10 mouse cellular contexts compared by ENCODE assay signal in genomic region chr5:113606961-113607785, GRCm38 (mm10). TPM values are rescaled to one million over a fixed set of nuclear protein-coding genes. Genes with fewer than 3 reads are reported as not detected.
DNase-seq lines count a peak whose midpoint lies in the region; ATAC-seq and TF ChIP-seq lines count a peak whose summit lies in the region.
"Had no signal": no experiment of that assay in that cellular context is flagged by ENCODE, and none has a peak within 500 bp of the region (broad histone marks: within the 10 kb centered on the region; RNA-seq: fewer than 3 reads in every experiment).

No protein-coding gene starts in this region.

- no peak overlapping the region for H3K4me3 ChIP-seq in kidney, embryonic 16.5 days (ENCODE audit: low read length)
- H3K4me3 ChIP-seq in ES-Bruce4 (ENCODE audit: low read depth, low read length): peak overlapping the region; percentile 45
- no peak overlapping the region for H3K4me3 ChIP-seq in embryonic facial prominence, embryonic 14.5 days (ENCODE audit: low read depth, low read length)
- H3K4me3 ChIP-seq in intestine, postnatal 0 days (ENCODE audit: low read depth, low read length): no peak overlapping the region
- no peak overlapping the region for H3K4me3 ChIP-seq in liver, embryonic 12.5 days
- H3K4me3 ChIP-seq: forebrain, embryonic 12.5 days had no signal

- H3K9ac ChIP-seq in kidney, embryonic 16.5 days (replicated peaks; ENCODE audit: low read length): no peak overlapping the region
- H3K9ac ChIP-seq in ES-Bruce4 (ENCODE audit: low read depth, poor library complexity, severe bottlenecking): no peak overlapping the region
- no peak overlapping the region for H3K9ac ChIP-seq in embryonic facial prominence, embryonic 14.5 days (ENCODE audit: low read depth, low read length)
- H3K9ac ChIP-seq in intestine, postnatal 0 days (ENCODE audit: low read depth, low read length): no peak overlapping the region
- no peak overlapping the region for H3K9ac ChIP-seq in liver, embryonic 12.5 days
- H3K9ac ChIP-seq: forebrain, embryonic 12.5 days; liver, postnatal 0 days had no signal

- TF ChIP-seq CTCF in ES-Bruce4 (IDR thresholded peaks at IDR 0.05; ENCODE audit: low read depth, low read length): peak; percentile 17
- peak; percentile 27; the same call in 1 of the 2 replicates for TF ChIP-seq CTCF in intestine, postnatal 0 days (IDR thresholded peaks at IDR 0.05; ENCODE audit: low read depth)

- H3K9me3 ChIP-seq in kidney, embryonic 16.5 days (ENCODE audit: low read length): no peaks in the 10 kb centered on the region
- no peaks in the 10 kb centered on the region for H3K9me3 ChIP-seq in ES-Bruce4 (replicated peaks; ENCODE audit: control insufficient read depth, insufficient read depth, low read length, poor library complexity, severe bottlenecking)
- no peaks in the 10 kb centered on the region for H3K9me3 ChIP-seq in embryonic facial prominence, embryonic 14.5 days (ENCODE audit: control insufficient read depth, low read length)
- no peaks in the 10 kb centered on the region for H3K9me3 ChIP-seq in intestine, postnatal 0 days (ENCODE audit: control insufficient read depth)
- no peaks in the 10 kb centered on the region for H3K9me3 ChIP-seq in liver, embryonic 12.5 days (replicated peaks)
- H3K9me3 ChIP-seq: forebrain, embryonic 12.5 days had no signal

- WGBS in kidney, embryonic 16.5 days: 73% methylated on average over 8 of the region's 8 CpGs
- 73% methylated on average over 8 of the region's 8 CpGs for WGBS in embryonic facial prominence, embryonic 14.5 days
- WGBS in intestine, postnatal 0 days: 75% methylated on average over 8 of the region's 8 CpGs
- 37% methylated on average over 8 of the region's 8 CpGs for WGBS in liver, embryonic 12.5 days (ENCODE audit: insufficient replicate concordance)

- DNase-seq in kidney, adult 8-10 months: no peak
- DNase-seq in embryonic facial prominence, embryonic 14.5 days (ENCODE audit: low spot score): peak; percentile 44
- no peak for DNase-seq in right cerebral cortex, postnatal 25 days
- DNase-seq in adipocyte (ENCODE audit: low spot score): no peak
- DNase-seq: liver, postnatal 0 days had no signal

- peaks cover 16% of the 10 kb centered on the region for H3K4me1 ChIP-seq in kidney, embryonic 16.5 days (ENCODE audit: insufficient read depth, low read length)
- H3K4me1 ChIP-seq in ES-Bruce4 (ENCODE audit: control insufficient read depth, insufficient read depth, low read length): peaks cover 7% of the 10 kb centered on the region
- peaks cover 13% of the 10 kb centered on the region; the same call in 1 of the 2 replicates for H3K4me1 ChIP-seq in embryonic facial prominence, embryonic 14.5 days (ENCODE audit: control insufficient read depth, insufficient read depth, low read length)
- no peaks in the 10 kb centered on the region for H3K4me1 ChIP-seq in intestine, postnatal 0 days (replicated peaks; ENCODE audit: control insufficient read depth, insufficient read depth, low read length)
- no peaks in the 10 kb centered on the region for H3K4me1 ChIP-seq in liver, embryonic 12.5 days

- H3K36me3 ChIP-seq in kidney, embryonic 16.5 days (ENCODE audit: insufficient read depth, low read length): no peaks in the 10 kb centered on the region
- no peaks in the 10 kb centered on the region for H3K36me3 ChIP-seq in ES-Bruce4 (ENCODE audit: control insufficient read depth, insufficient read depth, low read length, poor library complexity, severe bottlenecking)
- no peaks in the 10 kb centered on the region for H3K36me3 ChIP-seq in embryonic facial prominence, embryonic 14.5 days (ENCODE audit: control insufficient read depth, insufficient read depth, low read length)
- no peaks in the 10 kb centered on the region for H3K36me3 ChIP-seq in intestine, postnatal 0 days (ENCODE audit: control insufficient read depth, insufficient read depth)
- no peaks in the 10 kb centered on the region for H3K36me3 ChIP-seq in liver, embryonic 12.5 days
- H3K36me3 ChIP-seq: forebrain, embryonic 12.5 days had no signal

- no peak for ATAC-seq in kidney, embryonic 16.5 days (ENCODE audit: low FRiP score, low TSS enrichment)
- ATAC-seq in embryonic facial prominence, embryonic 14.5 days (ENCODE audit: low read depth): no peak
- no peak for ATAC-seq in intestine, postnatal 0 days
- ATAC-seq in liver, embryonic 12.5 days: no peak
- ATAC-seq: liver, postnatal 0 days had no signal

- no peak for TF ChIP-seq EP300 in ES-Bruce4 (IDR thresholded peaks at IDR 0.05; ENCODE audit: insufficient read depth, low read depth, low read length)

- no peak overlapping the region for H3K4me2 ChIP-seq in kidney, embryonic 16.5 days (replicated peaks; ENCODE audit: low read depth, low read length)
- H3K4me2 ChIP-seq in embryonic facial prominence, embryonic 14.5 days (ENCODE audit: low read depth, low read length): no peak overlapping the region
- no peak overlapping the region for H3K4me2 ChIP-seq in intestine, postnatal 0 days (replicated peaks; ENCODE audit: low read depth)
- H3K4me2 ChIP-seq in liver, embryonic 12.5 days: no peak overlapping the region
- H3K4me2 ChIP-seq: forebrain, embryonic 12.5 days had no signal

- H3K27me3 ChIP-seq in kidney, embryonic 16.5 days (ENCODE audit: insufficient read depth, low read length): no peaks in the 10 kb centered on the region
- H3K27me3 ChIP-seq in ES-Bruce4 (ENCODE audit: control insufficient read depth, insufficient read depth, low read length, poor library complexity, severe bottlenecking): no peaks in the 10 kb centered on the region
- H3K27me3 ChIP-seq in embryonic facial prominence, embryonic 14.5 days (replicated peaks; ENCODE audit: control insufficient read depth, insufficient read depth, low read length): no peaks in the 10 kb centered on the region
- no peaks in the 10 kb centered on the region for H3K27me3 ChIP-seq in intestine, postnatal 0 days (replicated peaks; ENCODE audit: control insufficient read depth, insufficient read depth, low read length)
- H3K27me3 ChIP-seq in liver, embryonic 12.5 days (replicated peaks): peaks cover 8% of the 10 kb centered on the region; the same call in 1 of the 2 replicates

- no peak for TF ChIP-seq POLR2A in ES-Bruce4 (IDR thresholded peaks at IDR 0.05; ENCODE audit: insufficient read depth, low read length)

- H3K27ac ChIP-seq in kidney, embryonic 16.5 days (ENCODE audit: low read length): peak overlapping the region; percentile 74
- H3K27ac ChIP-seq in ES-Bruce4 (ENCODE audit: insufficient read depth, low read length): no peak overlapping the region
- H3K27ac ChIP-seq in embryonic facial prominence, embryonic 14.5 days (replicated peaks; ENCODE audit: low read depth, low read length): peak overlapping the region; percentile 55
- no peak overlapping the region; the same call in 1 of the 2 replicates for H3K27ac ChIP-seq in intestine, postnatal 0 days (ENCODE audit: low read depth, low read length)
- no peak overlapping the region for H3K27ac ChIP-seq in liver, embryonic 12.5 days

RNA-seq across cellular contexts. Expression of gene Cmklr1, which starts 43.1 kb away (rescaled TPM):
- 4.4 and 6.5 TPM in 2 replicates for polyA plus RNA-seq in kidney, embryonic 16.5 days (2015; fragmentation: Nextera tagmentation; extraction: Ambion mirVana)
- polyA plus RNA-seq in ES-Bruce4 (2011; ENCODE audit: insufficient read depth, insufficient read length, low read depth, missing spikeins): 1.8 and 2.1 TPM in 2 replicates
- polyA plus RNA-seq in embryonic facial prominence, embryonic 14.5 days (2014; fragmentation: Nextera tagmentation; extraction: Ambion mirVana): 4.6 and 7.8 TPM in 2 replicates
- polyA plus RNA-seq in intestine, postnatal 0 days (2015; fragmentation: Nextera tagmentation; extraction: Ambion mirVana): 2.1 and 2.9 TPM in 2 replicates
- polyA plus RNA-seq in liver, embryonic 12.5 days (2016; fragmentation: Nextera tagmentation; extraction: Ambion mirVana): 1.7 and 1.9 TPM in 2 replicates

Comparison
In these comparisons a context has a peak if more than half of its experiments do, and no peak if none do; other contexts are left out.
1. H3K27ac ChIP-seq: peak in kidney, embryonic 16.5 days (single experiment) and embryonic facial prominence, embryonic 14.5 days (single experiment); none in ES-Bruce4 (single experiment), intestine, postnatal 0 days (single experiment) and liver, embryonic 12.5 days (single experiment).